In genomic region chr5:130938274-130938741, GRCm38 (mm10) we compare ENCODE assay signal across 8 mouse cellular contexts.
DNase-seq lines count a peak whose midpoint lies in the region; ATAC-seq lines count a peak whose summit lies in the region.

No protein-coding gene starts in this region.

- no peak overlapping the region for H3K4me3 ChIP-seq in stomach, embryonic 16.5 days (replicated peaks; ENCODE audit: low read length)

- H3K9me3 ChIP-seq in stomach, embryonic 16.5 days (replicated peaks; ENCODE audit: control insufficient read depth, low read length), result no peaks in the 10 kb centered on the region

- H3K4me1 ChIP-seq in stomach, embryonic 16.5 days (ENCODE audit: control insufficient read depth, insufficient read depth, low read length), result 0 out of 2 replicates have a peak, but pooled peaks cover 5% of the 10 kb centered on the region

- no peaks in the 10 kb centered on the region for H3K36me3 ChIP-seq in stomach, embryonic 16.5 days (ENCODE audit: control insufficient read depth, insufficient read depth, low read length)

- peak; percentile 11 to 46 for DNase-seq in adrenal gland, adult (ENCODE audit: inconsistent age in 2 of 2, low spot score in 1 of 2)
- DNase-seq in adrenal gland, postnatal 25 days, result no peak
- DNase-seq in right cerebral cortex, postnatal 10 days (ENCODE audit: low spot score in 2 of 2), result peak; percentile 53 to 69
- no peak for DNase-seq in right cerebral cortex, postnatal 25 days
- DNase-seq in kidney, adult 9 months, result peak; percentile 3
- peak; percentile 74 for DNase-seq in lung, postnatal 10 days

- H3K27me3 ChIP-seq in stomach, embryonic 16.5 days (ENCODE audit: control insufficient read depth, insufficient read depth, low read length), result no peaks in the 10 kb centered on the region

- ATAC-seq in stomach, embryonic 16.5 days (ENCODE audit: insufficient read depth, low FRiP score), result peak; percentile 66; the same call in 1 of the 2 replicates
- no peak for ATAC-seq in megakaryocyte-erythroid progenitor cell, adult 5-6 weeks (replicated peaks; ENCODE audit: low FRiP score, low TSS enrichment, poor library complexity, severe bottlenecking)

- WGBS in stomach, embryonic 16.5 days, result 10% methylated on average over 7 of the region's 7 CpGs

- no peak overlapping the region for H3K9ac ChIP-seq in stomach, embryonic 16.5 days (ENCODE audit: low read length)

- H3K4me2 ChIP-seq in stomach, embryonic 16.5 days (ENCODE audit: low read depth, low read length), result no peak overlapping the region

- H3K27ac ChIP-seq in stomach, embryonic 16.5 days (ENCODE audit: low read length), result no peak overlapping the region

Comparison
In these comparisons a context has a peak if more than half of its experiments do, and no peak if none do; other contexts are left out.
1. DNase-seq: peak in adrenal gland, adult (2 of 2), right cerebral cortex, postnatal 10 days (2 of 2), kidney, adult 9 months (single experiment) and lung, postnatal 10 days (single experiment); none in adrenal gland, postnatal 25 days (single experiment) and right cerebral cortex, postnatal 25 days (single experiment).